Mouse (Mus musculus): ENCODE measurements around the gene Serpina5.
"Not testable (repeated sequence)": the region's sequence is repeated elsewhere in the genome, so short reads cannot be mapped to it uniquely, and the experiment has no call there.

The Serpina5 gene

GRCm38 (mm10) chr12:104100768-104101167, at the start of gene Serpina5:
Serpina5 (plus strand) TSS chr12:104101113.
- no peak for DNase-seq (ENCODE audit: extremely low spot score, low read depth, low spot score)

- DNase-seq (ENCODE audit: extremely low spot score, low read depth, low spot score), result no peak
Observed at GRCm38 (mm10) chr12:104053995-104054394, 46.9 kb upstream of the Serpina5 start.

GRCm38 (mm10) chr12:104055755-104056154, 45.2 kb upstream of the Serpina5 start:
- DNase-seq (ENCODE audit: extremely low spot score, low read depth, low spot score), result no peak

GRCm38 (mm10) chr12:104057050-104057449, 43.9 kb upstream of the Serpina5 start:
- no peak for DNase-seq (ENCODE audit: extremely low spot score, low read depth, low spot score)

- no peak for DNase-seq (ENCODE audit: extremely low spot score, low read depth, low spot score)
Observed at GRCm38 (mm10) chr12:104057531-104057930, 43.4 kb upstream of the Serpina5 start.

GRCm38 (mm10) chr12:104060126-104060525, 40.8 kb upstream of the Serpina5 start:
- DNase-seq (ENCODE audit: extremely low spot score, low read depth, low spot score), result no peak

GRCm38 (mm10) chr12:104061862-104062261, 39.1 kb upstream of the Serpina5 start:
- DNase-seq (ENCODE audit: extremely low spot score, low read depth, low spot score), result no peak

GRCm38 (mm10) chr12:104064532-104064931, 36.4 kb upstream of the Serpina5 start:
- DNase-seq (ENCODE audit: extremely low spot score, low read depth, low spot score), result no peak

GRCm38 (mm10) chr12:104064996-104065395, 35.9 kb upstream of the Serpina5 start:
- DNase-seq (ENCODE audit: extremely low spot score, low read depth, low spot score), result no peak

GRCm38 (mm10) chr12:104066241-104066640, 34.7 kb upstream of the Serpina5 start:
- peak; percentile 30 for DNase-seq (ENCODE audit: extremely low spot score, low read depth, low spot score)

GRCm38 (mm10) chr12:104067549-104067948, 33.4 kb upstream of the Serpina5 start:
- no peak for DNase-seq (ENCODE audit: extremely low spot score, low read depth, low spot score)

- DNase-seq (ENCODE audit: extremely low spot score, low read depth, low spot score), result peak; percentile 14
Observed at GRCm38 (mm10) chr12:104069620-104070019, 31.3 kb upstream of the Serpina5 start.

- no peak for DNase-seq (ENCODE audit: extremely low spot score, low read depth, low spot score)
Observed at GRCm38 (mm10) chr12:104071708-104072107, 29.2 kb upstream of the Serpina5 start.

- no peak for DNase-seq (ENCODE audit: extremely low spot score, low read depth, low spot score)
Observed at GRCm38 (mm10) chr12:104072286-104072685, 28.6 kb upstream of the Serpina5 start.

- no peak for DNase-seq (ENCODE audit: extremely low spot score, low read depth, low spot score)
Observed at GRCm38 (mm10) chr12:104090119-104090518, 10.8 kb upstream of the Serpina5 start.

- DNase-seq (ENCODE audit: extremely low spot score, low read depth, low spot score), result no peak
Observed at GRCm38 (mm10) chr12:104091303-104091702, 9.6 kb upstream of the Serpina5 start.

- no peak for DNase-seq (ENCODE audit: extremely low spot score, low read depth, low spot score)
Observed at GRCm38 (mm10) chr12:104105847-104106246, 4.9 kb downstream of the Serpina5 start.

GRCm38 (mm10) chr12:104106919-104107318, 6.0 kb downstream of the Serpina5 start:
- no peak for DNase-seq (ENCODE audit: extremely low spot score, low read depth, low spot score)

GRCm38 (mm10) chr12:104108507-104108906, 7.6 kb downstream of the Serpina5 start:
- no peak for DNase-seq (ENCODE audit: extremely low spot score, low read depth, low spot score)

- not testable (repeated sequence) for DNase-seq (ENCODE audit: extremely low spot score, low read depth, low spot score)
Observed at GRCm38 (mm10) chr12:104112333-104112732, 11.4 kb downstream of the Serpina5 start, which contains the start of gene Serpina3a. Serpina3a (plus strand) TSS chr12:104112724.

- DNase-seq (ENCODE audit: extremely low spot score, low read depth, low spot score), result no peak
Observed at GRCm38 (mm10) chr12:104114921-104115579, 14.1 kb downstream of the Serpina5 start.

- no peak for DNase-seq (ENCODE audit: extremely low spot score, low read depth, low spot score)
Observed at GRCm38 (mm10) chr12:104123097-104123496, 22.2 kb downstream of the Serpina5 start.

- DNase-seq (ENCODE audit: extremely low spot score, low read depth, low spot score), result no peak
Observed at GRCm38 (mm10) chr12:104123996-104124395, 23.1 kb downstream of the Serpina5 start.

Data from hindlimb bud, embryonic 11.5 days (tissue).